ENCODE assay signal across 12 mouse cellular contexts in genomic region chr9:59198221-59198875, GRCm38 (mm10).
DNase-seq lines count a peak whose midpoint lies in the region; ATAC-seq lines count a peak whose summit lies in the region.
"Had no signal": no experiment of that assay in that cellular context is flagged by ENCODE, and none has a peak within 500 bp of the region (broad histone marks: within the 10 kb centered on the region; RNA-seq: fewer than 3 reads in every experiment).

No protein-coding gene starts in this region.

- intact Hi-C loops in heart, postnatal 10 days (cut with DNase I) = no loop called here

- no peak for DNase-seq in heart, postnatal 4 days
- no peak for DNase-seq in midbrain, embryonic 10.5 days (ENCODE audit: low spot score)
- no peak for DNase-seq in midbrain, embryonic 14.5 days
- peak; percentile 28 to 37 for DNase-seq in frontal cortex, postnatal 36 days (ENCODE audit: low spot score in 2 of 2)
- DNase-seq in retina, postnatal 1 day = peak; percentile 32
- DNase-seq in heart, postnatal 10 days = no peak
- no peak for DNase-seq in spleen, postnatal 4 days (ENCODE audit: low spot score in 2 of 2)
- DNase-seq: gastrocnemius, postnatal 36 days; heart, postnatal 14 days; kidney, adult 2 months; lung, postnatal 14 days had no signal

- H3K4me1 ChIP-seq in heart, embryonic 15.5 days (replicated peaks) = peaks cover 3% of the 10 kb centered on the region; the same call in 1 of the 2 replicates
- peaks cover 3% of the 10 kb centered on the region; the same call in 1 of the 2 replicates for H3K4me1 ChIP-seq in midbrain, embryonic 10.5 days
- H3K4me1 ChIP-seq in midbrain, embryonic 14.5 days (ENCODE audit: control insufficient read depth, insufficient read depth, low read length) = no peaks in the 10 kb centered on the region

- H3K27me3 ChIP-seq in heart, embryonic 15.5 days = no peaks in the 10 kb centered on the region
- H3K27me3 ChIP-seq in midbrain, embryonic 10.5 days (ENCODE audit: low read depth, poor library complexity, severe bottlenecking) = no peaks in the 10 kb centered on the region
- no peaks in the 10 kb centered on the region for H3K27me3 ChIP-seq in midbrain, embryonic 14.5 days (ENCODE audit: control insufficient read depth, insufficient read depth, low read length)

- no peak overlapping the region for H3K27ac ChIP-seq in heart, embryonic 15.5 days
- 0 out of 2 replicates have a peak overlapping the region, but pooled peaks have one; percentile 13 for H3K27ac ChIP-seq in midbrain, embryonic 10.5 days (replicated peaks)
- H3K27ac ChIP-seq in midbrain, embryonic 14.5 days (replicated peaks; ENCODE audit: low read depth, low read length) = no peak overlapping the region

- H3K9me3 ChIP-seq in heart, embryonic 15.5 days (replicated peaks) = no peaks in the 10 kb centered on the region
- no peaks in the 10 kb centered on the region for H3K9me3 ChIP-seq in midbrain, embryonic 10.5 days (replicated peaks)
- no peaks in the 10 kb centered on the region for H3K9me3 ChIP-seq in midbrain, embryonic 14.5 days (ENCODE audit: control insufficient read depth, low read length)

- 0 out of 2 replicates have a peak overlapping the region, but pooled peaks have one; percentile 13 for H3K4me2 ChIP-seq in heart, embryonic 15.5 days
- no peak overlapping the region for H3K4me2 ChIP-seq in midbrain, embryonic 14.5 days (ENCODE audit: low read length)

- no peak for ATAC-seq in heart, embryonic 15.5 days (replicated peaks; ENCODE audit: insufficient number of reproducible peaks, insufficient read depth, low FRiP score, low read depth)
- ATAC-seq in midbrain, embryonic 14.5 days (ENCODE audit: low FRiP score, low TSS enrichment) = no peak

- no peak overlapping the region for H3K4me3 ChIP-seq in heart, embryonic 15.5 days
- no peak overlapping the region for H3K4me3 ChIP-seq in midbrain, embryonic 10.5 days
- no peak overlapping the region for H3K4me3 ChIP-seq in midbrain, embryonic 14.5 days (replicated peaks; ENCODE audit: low read depth, low read length)

- 39% methylated on average over 6 of the region's 6 CpGs for WGBS in heart, embryonic 15.5 days
- WGBS in midbrain, embryonic 10.5 days = 69% methylated on average over 6 of the region's 6 CpGs
- WGBS in midbrain, embryonic 14.5 days = 68% methylated on average over 6 of the region's 6 CpGs

- no peak overlapping the region for H3K9ac ChIP-seq in heart, embryonic 15.5 days
- no peak overlapping the region for H3K9ac ChIP-seq in midbrain, embryonic 14.5 days (replicated peaks; ENCODE audit: low read length)

- no peaks in the 10 kb centered on the region for H3K36me3 ChIP-seq in heart, embryonic 15.5 days
- no peaks in the 10 kb centered on the region for H3K36me3 ChIP-seq in midbrain, embryonic 10.5 days
- no peaks in the 10 kb centered on the region for H3K36me3 ChIP-seq in midbrain, embryonic 14.5 days (ENCODE audit: control insufficient read depth, insufficient read depth, low read length)

Comparison
In these comparisons a context has a peak if more than half of its experiments do, and no peak if none do; other contexts are left out.
1. DNase-seq: peak in frontal cortex, postnatal 36 days (2 of 2) and retina, postnatal 1 day (single experiment); none in heart, postnatal 4 days (single experiment), midbrain, embryonic 10.5 days (single experiment), midbrain, embryonic 14.5 days (single experiment), heart, postnatal 10 days (0 of 2) and spleen, postnatal 4 days (0 of 2).